Mouse (Mus musculus): Measurements from ENCODE around the gene Msi1.

GRCm38 (mm10) chr5:115450410-115451317 is 21.3 kb downstream of the Msi1 start:
- TF ChIP-seq CTCF (conservative IDR thresholded peaks at IDR 0.05; ENCODE audit: low read length) (no peak), POU5F1 (IDR thresholded peaks at IDR 0.05; ENCODE audit: borderline replicate concordance, low read length) (no peak)

Measured in E14TG2a.4 (cell line).